Mouse (Mus musculus) large intestine, adult 2 months (tissue): ENCODE results near the gene Plekhj1. TPM values are rescaled to one million over a fixed set of nuclear protein-coding genes. Genes with fewer than 3 reads are reported as not detected.
"Not testable (repeated sequence)": the region's sequence is repeated elsewhere in the genome, so short reads cannot be mapped to it uniquely, and the experiment has no call there.

ENCODE experiments used
- DNase-seq: peaks from one replicate; pipeline ENCODE4 v3.0.0-alpha.2; 2012; ENCODE audit warnings: low read depth, low spot score
- WGBS: fragments of 180-500 bp; shearing (Covaris S2); methylation state at CpG from one replicate; pipeline ENCODE4 v1.1.7; 2018; 5-methylcytosine and 5-hydroxymethylcytosine counted together
- polyA plus RNA-seq: library from polyadenylated mRNA; depleted of rRNA; stranded (reverse); fragments of >200 nt; gene quantifications from 2 replicates; pipeline ENCODE4 v1.2.3, GENCODE M21; 2012

Plekhj1 gene
- polyA plus RNA-seq, 1 experiment, result 50.7 TPM

GRCm38 (mm10) chr10:80827063-80827869 is 28.8 kb upstream of the Plekhj1 start:
- no peak for DNase-seq
- 2% methylated on average over 29 of the region's 29 CpGs for WGBS

GRCm38 (mm10) chr10:80826151-80827062 is 28.0 kb upstream of the Plekhj1 start, which contains the start of gene Oaz1:
Oaz1 (plus strand) TSS chr10:80826656.
- DNase-seq, result peak; percentile 100

DNA sequence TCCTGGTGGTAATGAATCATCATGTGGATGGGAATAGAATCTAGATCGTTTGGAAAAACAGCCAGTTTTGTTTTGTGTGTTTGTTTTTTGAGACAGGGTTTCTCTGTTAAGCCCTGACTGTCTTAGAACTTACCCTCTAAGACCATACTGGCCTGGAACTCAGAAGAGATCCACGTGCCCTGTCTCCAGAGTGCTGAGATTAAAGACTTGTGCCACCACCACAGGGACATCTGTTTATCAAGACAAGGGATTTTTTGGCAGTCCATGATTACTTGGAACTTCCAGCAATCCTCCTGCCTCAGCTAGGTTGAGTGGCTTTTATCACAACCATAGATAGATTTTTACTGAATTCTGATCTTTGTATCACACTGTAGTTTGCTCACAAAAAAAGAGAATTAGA is 26.4 kb upstream of the Plekhj1 start:
- no peak for DNase-seq
- WGBS, result 55% methylated on average over 2 of the region's 2 CpGs

More at GRCm38 (mm10) chr10:80826151-80827062, 28.0 kb upstream of the Plekhj1 start, which contains the start of gene Oaz1:
- WGBS, result under 1% methylated on average over 73 of the region's 82 CpGs

DNA sequence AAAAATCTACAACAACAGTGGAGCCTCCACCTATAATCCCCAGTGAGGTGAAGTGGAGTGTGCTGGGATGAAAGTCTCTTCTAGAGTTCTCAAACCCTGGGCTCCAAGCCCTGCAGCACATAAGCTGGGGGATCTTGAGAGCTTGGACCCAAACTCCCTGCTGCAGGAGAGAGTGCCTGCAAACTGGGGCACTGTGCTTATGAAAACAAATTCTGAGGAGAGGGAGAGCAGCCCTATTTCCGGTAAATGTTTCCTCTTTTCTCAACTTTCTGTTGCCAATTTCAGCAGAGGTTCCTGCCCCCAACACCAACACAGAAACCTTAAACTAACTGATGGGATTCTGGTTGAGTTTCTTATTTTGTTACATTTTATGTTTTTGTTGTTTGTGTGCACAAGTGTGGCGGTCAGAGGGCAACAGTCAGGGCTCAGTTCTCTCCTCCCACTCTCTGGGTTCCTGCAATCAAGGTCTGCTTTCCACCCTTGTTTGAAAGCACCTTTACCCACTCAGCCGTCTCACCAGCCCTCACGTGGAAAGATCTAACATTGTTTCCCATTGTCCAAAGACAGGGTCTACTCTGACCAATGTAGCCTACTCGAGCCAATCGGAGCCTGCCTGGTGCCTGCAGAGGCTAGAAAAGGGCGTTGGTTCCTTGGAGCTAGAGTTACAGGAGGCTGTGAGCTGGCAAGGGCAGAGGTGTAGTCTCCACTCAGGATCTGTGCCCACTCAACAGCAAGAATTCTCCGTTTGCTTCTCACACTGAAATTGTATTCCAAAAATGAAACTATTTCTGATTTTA is 25.6 kb upstream of the Plekhj1 start:
- no peak for DNase-seq
- 34% methylated on average over 8 of the region's 8 CpGs for WGBS

GRCm38 (mm10) chr10:80823316-80823715 is 24.9 kb upstream of the Plekhj1 start:
- 97% methylated on average over 1 of the region's 1 CpGs for WGBS
- no peak for DNase-seq

- DNase-seq, result no peak
Measured at GRCm38 (mm10) chr10:80822528-80822927, 24.1 kb upstream of the Plekhj1 start.

GRCm38 (mm10) chr10:80821991-80822390 is 23.6 kb upstream of the Plekhj1 start:
- WGBS, result 42% methylated on average over 2 of the region's 2 CpGs
- no peak for DNase-seq

More at GRCm38 (mm10) chr10:80822528-80822927, 24.1 kb upstream of the Plekhj1 start:
- WGBS, result 88% methylated on average over 5 of the region's 5 CpGs

DNA sequence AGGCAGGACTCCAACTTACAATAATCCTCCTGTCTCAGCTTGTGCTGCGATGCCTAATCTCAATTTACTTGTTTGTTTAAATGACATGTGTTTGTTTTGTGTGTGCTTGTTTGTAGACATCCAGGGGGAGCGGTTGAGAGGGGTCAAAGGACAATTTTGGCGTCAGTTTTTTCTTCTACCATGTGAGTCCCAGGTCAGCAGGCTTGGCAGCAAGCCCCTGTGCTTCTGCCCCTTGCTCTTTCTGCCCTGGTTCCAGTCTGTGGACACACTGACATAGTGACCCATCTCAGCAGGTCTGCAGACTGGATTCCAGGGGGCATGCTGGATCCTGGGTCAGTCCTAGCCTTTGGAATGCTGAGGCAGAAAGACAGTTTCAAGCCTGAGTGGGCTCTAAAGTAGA is 21.0 kb upstream of the Plekhj1 start:
- WGBS, result 15% methylated on average over 3 of the region's 3 CpGs
- no peak for DNase-seq

DNA sequence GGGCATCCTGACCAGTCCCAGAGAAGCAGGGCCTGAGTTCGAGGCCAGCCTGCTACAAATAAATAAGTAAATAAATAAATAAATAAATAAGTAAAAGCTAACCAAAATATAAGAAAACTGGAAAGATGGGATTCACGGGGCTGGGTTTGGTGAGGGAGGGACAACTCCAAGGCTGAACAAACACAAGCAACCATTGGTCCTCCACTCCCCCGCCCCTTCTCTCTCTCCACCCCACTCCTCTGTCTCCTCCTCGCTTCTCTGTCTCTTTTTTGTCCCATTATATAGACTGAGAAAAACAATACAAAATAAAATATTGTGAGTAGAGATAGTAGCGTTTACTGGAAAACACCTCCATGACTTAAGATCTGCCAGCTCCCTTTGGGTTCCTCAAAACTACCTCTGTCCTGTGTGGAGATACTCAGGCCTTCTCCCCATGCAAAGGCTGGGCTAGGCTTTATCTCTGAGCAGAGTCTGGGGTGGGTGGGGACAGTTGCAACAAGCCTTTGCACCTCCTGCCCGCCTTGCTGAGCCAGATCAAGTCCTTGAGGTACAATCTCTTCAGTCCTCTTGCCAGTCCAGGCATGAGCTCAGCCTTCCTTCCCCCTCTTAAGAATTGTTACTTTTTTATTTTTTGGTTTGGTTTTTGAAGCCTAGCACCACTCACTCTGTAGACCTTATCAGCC is 20.3 kb upstream of the Plekhj1 start:
- WGBS, result 45% methylated on average over 6 of the region's 6 CpGs
- no peak for DNase-seq

DNA sequence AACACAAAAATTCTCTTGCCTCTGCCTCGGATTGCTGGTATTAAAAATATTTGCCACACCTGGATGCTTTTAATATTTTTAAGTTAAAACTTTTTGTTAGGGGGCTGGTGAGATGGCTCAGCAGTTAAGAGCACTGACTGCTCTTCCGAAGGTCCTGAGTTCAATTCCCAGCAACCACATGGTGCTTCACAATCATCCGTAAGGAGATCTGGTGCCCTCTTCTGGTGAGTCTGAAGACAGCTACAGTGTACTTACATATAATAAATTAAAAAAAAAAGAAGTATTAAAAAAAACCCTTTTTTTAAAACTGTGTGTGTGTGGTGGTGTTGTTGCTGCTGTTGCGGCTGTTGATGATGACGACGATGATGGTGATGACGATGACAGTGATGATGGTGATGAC is 19.5 kb upstream of the Plekhj1 start:
- 80% methylated on average over 7 of the region's 7 CpGs for WGBS
- not testable (repeated sequence) for DNase-seq

DNA sequence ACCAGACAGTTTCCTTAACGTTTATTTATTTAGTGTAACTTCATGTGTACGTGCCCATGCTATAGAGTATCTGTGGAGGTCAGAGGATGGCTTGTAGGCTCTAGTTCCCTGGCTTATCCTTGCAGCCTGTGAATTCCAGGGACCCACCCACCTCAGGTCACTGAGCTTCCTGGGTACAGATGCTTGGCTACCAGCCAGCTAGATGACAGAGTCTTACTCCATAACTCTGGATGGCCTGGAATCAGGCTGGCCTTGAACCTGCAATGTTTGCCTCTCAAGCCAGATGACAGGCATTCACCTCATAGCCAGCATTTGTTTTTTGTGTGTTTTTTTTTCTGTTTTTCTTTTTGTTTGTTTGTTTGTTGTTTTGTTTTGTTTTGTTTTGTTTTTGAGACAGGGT is 18.7 kb upstream of the Plekhj1 start:
- no peak for DNase-seq
- 28% methylated on average over 2 of the region's 2 CpGs for WGBS

- not testable (repeated sequence) for DNase-seq
Measured at GRCm38 (mm10) chr10:80816303-80816702, 17.9 kb upstream of the Plekhj1 start.

GRCm38 (mm10) chr10:80814800-80815199 is 16.4 kb upstream of the Plekhj1 start:
- WGBS, result 57% methylated on average over 7 of the region's 7 CpGs
- DNase-seq, result no peak

More at GRCm38 (mm10) chr10:80816303-80816702, 17.9 kb upstream of the Plekhj1 start:
- WGBS, result 70% methylated on average over 3 of the region's 3 CpGs

DNA sequence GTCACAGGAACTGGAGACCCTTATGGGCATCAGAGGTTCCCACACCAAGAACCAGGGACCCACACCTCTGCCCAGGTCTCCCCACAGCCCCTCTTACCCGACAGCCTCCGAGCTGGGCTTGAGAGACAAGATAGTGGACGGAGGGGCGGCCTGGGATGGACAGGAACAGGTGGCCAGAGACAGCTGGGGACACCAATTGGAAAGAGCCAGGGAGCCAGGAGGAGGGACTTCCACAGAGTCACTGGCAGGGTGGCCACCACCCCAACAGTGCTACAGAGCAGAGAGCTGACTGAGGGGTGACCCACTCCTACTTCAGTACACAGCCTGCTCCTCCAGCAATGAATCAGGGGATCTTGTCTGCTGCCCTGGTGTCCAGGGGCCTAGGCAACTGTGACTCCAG is 14.9 kb upstream of the Plekhj1 start, which contains the start of gene Jsrp1:
Gene Jsrp1, minus strand, starts transcription at position 133 of the 400 bp plus-strand sequence.
- 83% methylated on average over 4 of the region's 4 CpGs for WGBS

GRCm38 (mm10) chr10:80812391-80813041 is 14.1 kb upstream of the Plekhj1 start:
- no peak for DNase-seq
- 32% methylated on average over 5 of the region's 5 CpGs for WGBS

More for the DNA sequence above, 14.9 kb upstream of the Plekhj1 start, which contains the start of gene Jsrp1:
- DNase-seq, result no peak

GRCm38 (mm10) chr10:80810084-80810483 is 11.7 kb upstream of the Plekhj1 start:
- WGBS, result 15% methylated on average over 20 of the region's 20 CpGs
- DNase-seq, result no peak

GRCm38 (mm10) chr10:80808985-80809632 is 10.7 kb upstream of the Plekhj1 start:
- DNase-seq, result no peak
- WGBS, result 19% methylated on average over 18 of the region's 18 CpGs
